Mouse (Mus musculus) embryonic fibroblast, embryonic 13.5 days (primary cell): ENCODE data around the gene Zfp541.

Source experiments
- CTCF ChIP-seq: IDR thresholded peaks from 2 replicates; pipeline ENCODE4 v1.5.1; 2011; ENCODE audit warnings: mild to moderate bottlenecking, control low read depth, low read length, moderate library complexity, borderline replicate concordance; ENCODE audit not compliant: insufficient read depth
- POLR2A ChIP-seq: IDR thresholded peaks from 2 replicates; pipeline ENCODE4 v1.6.1; 2011; ENCODE audit warnings: low read depth, mild to moderate bottlenecking, control low read depth, low read length, moderate library complexity

- no peak for TF ChIP-seq CTCF
- no peak for TF ChIP-seq POLR2A
Observed at GRCm38 (mm10) chr7:16116418-16116817, 54.8 kb downstream of the Zfp541 start.
